Mouse (Mus musculus) thymus, adult 2 months (tissue): ENCODE measurements around the gene Rfx1.

Experiments
- CTCF ChIP-seq: fragments of 200-500 bp; IDR thresholded peaks from 2 replicates; pipeline ENCODE4 v1.5.1; 2012; ENCODE audit warnings: mild to moderate bottlenecking, control low read depth, low read length, moderate library complexity, borderline replicate concordance; ENCODE audit not compliant: control insufficient read depth, poor library complexity, insufficient read depth; ENCODE audit errors: extremely low read depth
- POLR2A ChIP-seq: fragments of 200-500 bp; IDR thresholded peaks from 2 replicates; pipeline ENCODE4 v1.6.1; 2012; ENCODE audit warnings: mild to moderate bottlenecking, low read length, control low read depth, moderate library complexity; ENCODE audit not compliant: control insufficient read depth, poor library complexity, insufficient read depth; ENCODE audit errors: extremely low read depth

GRCm38 (mm10) chr8:84076849-84077248, 10.2 kb downstream of the Rfx1 start:
- TF ChIP-seq POLR2A (no peak), CTCF (no peak)
